Mouse (Mus musculus): ENCODE results near the gene Casc1. TPM values are rescaled to one million over a fixed set of nuclear protein-coding genes. Genes with fewer than 3 reads are reported as not detected.
A peak's percentile ranks its signal among the peaks of the same experiment; 100 is the strongest.

The Casc1 gene
- polyA plus RNA-seq, 1 experiment: 4.5 TPM

GRCm38 (mm10) chr6:145186096-145186495, 24.7 kb downstream of the Casc1 start:
- TF ChIP-seq CTCF (IDR thresholded peaks at IDR 0.05; ENCODE audit: insufficient read depth, low read length): no peak
- no peak for TF ChIP-seq POLR2A (IDR thresholded peaks at IDR 0.05; ENCODE audit: borderline replicate concordance, extremely low read depth, low read depth, low read length)
- Histone ChIP-seq H3K4me3 (replicated peaks; ENCODE audit: extremely low read depth, low read depth, low read length) (no peak overlapping the region), H3K4me1 (ENCODE audit: control insufficient read depth, insufficient read depth, low read length) (no peaks in the 10 kb centered on the region)
- no peak for DNase-seq
- WGBS: 89% methylated on average over 1 of the region's 1 CpGs

GRCm38 (mm10) chr6:145182044-145182443, 28.8 kb downstream of the Casc1 start:
- Histone ChIP-seq H3K4me3 (replicated peaks; ENCODE audit: extremely low read depth, low read depth, low read length) (no peak overlapping the region), H3K4me1 (ENCODE audit: control insufficient read depth, insufficient read depth, low read length) (no peaks in the 10 kb centered on the region)
- DNase-seq: no peak
- TF ChIP-seq CTCF (IDR thresholded peaks at IDR 0.05; ENCODE audit: insufficient read depth, low read length) (no peak), POLR2A (IDR thresholded peaks at IDR 0.05; ENCODE audit: borderline replicate concordance, extremely low read depth, low read depth, low read length) (no peak)
- WGBS: 36% methylated on average over 8 of the region's 8 CpGs

- Histone ChIP-seq H3K4me1 (ENCODE audit: control insufficient read depth, insufficient read depth, low read length) (no peaks in the 10 kb centered on the region), H3K4me3 (replicated peaks; ENCODE audit: extremely low read depth, low read depth, low read length) (no peak overlapping the region)
- TF ChIP-seq CTCF (IDR thresholded peaks at IDR 0.05; ENCODE audit: insufficient read depth, low read length) (peak; percentile 66), POLR2A (IDR thresholded peaks at IDR 0.05; ENCODE audit: borderline replicate concordance, extremely low read depth, low read depth, low read length) (no peak)
- DNase-seq: peak; percentile 56
- WGBS: 41% methylated on average over 6 of the region's 6 CpGs
Measured at GRCm38 (mm10) chr6:145179665-145180064, 31.1 kb downstream of the Casc1 start.

GRCm38 (mm10) chr6:145176474-145176873, 34.3 kb downstream of the Casc1 start:
- Histone ChIP-seq H3K4me3 (replicated peaks; ENCODE audit: extremely low read depth, low read depth, low read length) (no peak overlapping the region), H3K4me1 (ENCODE audit: control insufficient read depth, insufficient read depth, low read length) (peaks cover 5% of the 10 kb centered on the region)
- 81% methylated on average over 10 of the region's 10 CpGs for WGBS
- no peak for DNase-seq
- no peak for TF ChIP-seq POLR2A (IDR thresholded peaks at IDR 0.05; ENCODE audit: borderline replicate concordance, extremely low read depth, low read depth, low read length)
- TF ChIP-seq CTCF (IDR thresholded peaks at IDR 0.05; ENCODE audit: insufficient read depth, low read length): no peak

GRCm38 (mm10) chr6:145175571-145175981, 35.2 kb downstream of the Casc1 start:
- DNase-seq: no peak
- Histone ChIP-seq H3K4me1 (ENCODE audit: control insufficient read depth, insufficient read depth, low read length) (peaks cover 5% of the 10 kb centered on the region), H3K4me3 (replicated peaks; ENCODE audit: extremely low read depth, low read depth, low read length) (no peak overlapping the region)
- WGBS: 41% methylated on average over 9 of the region's 9 CpGs
- no peak for TF ChIP-seq POLR2A (IDR thresholded peaks at IDR 0.05; ENCODE audit: borderline replicate concordance, extremely low read depth, low read depth, low read length)
- TF ChIP-seq CTCF (IDR thresholded peaks at IDR 0.05; ENCODE audit: insufficient read depth, low read length): no peak

DNA sequence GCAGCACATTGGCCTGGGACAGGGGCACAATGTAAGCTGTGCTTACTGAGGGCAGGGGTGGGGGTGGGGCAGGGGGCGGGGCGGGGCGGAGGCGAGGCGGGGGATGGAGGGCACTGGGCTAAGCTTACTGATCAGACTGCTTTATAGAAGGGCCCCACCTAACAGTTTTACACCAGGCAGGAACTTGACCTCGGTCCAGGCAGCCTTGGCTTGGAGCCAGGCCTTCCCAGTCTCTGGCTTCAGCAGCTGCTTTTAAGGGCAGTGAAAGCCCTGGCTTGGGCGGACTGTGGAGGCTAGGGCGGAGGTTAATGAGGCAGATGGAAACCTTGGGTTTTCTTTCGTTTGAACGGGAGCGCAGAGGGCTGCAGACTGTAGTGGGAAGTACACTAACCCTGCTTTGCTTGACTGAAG, 37.0 kb downstream of the Casc1 start:
- 15% methylated on average over 7 of the region's 11 CpGs for WGBS
- TF ChIP-seq POLR2A (IDR thresholded peaks at IDR 0.05; ENCODE audit: borderline replicate concordance, extremely low read depth, low read depth, low read length) (no peak), CTCF (IDR thresholded peaks at IDR 0.05; ENCODE audit: insufficient read depth, low read length) (no peak)
- peak; percentile 76 for DNase-seq
- peaks cover 5% of the 10 kb centered on the region for H3K4me1 ChIP-seq (ENCODE audit: control insufficient read depth, insufficient read depth, low read length)
- H3K4me3 ChIP-seq (replicated peaks; ENCODE audit: extremely low read depth, low read depth, low read length): no peak overlapping the region

GRCm38 (mm10) chr6:145171892-145172606, 38.8 kb downstream of the Casc1 start:
- TF ChIP-seq CTCF (IDR thresholded peaks at IDR 0.05; ENCODE audit: insufficient read depth, low read length): no peak
- no peak for TF ChIP-seq POLR2A (IDR thresholded peaks at IDR 0.05; ENCODE audit: borderline replicate concordance, extremely low read depth, low read depth, low read length)
- WGBS: 70% methylated on average over 14 of the region's 14 CpGs

GRCm38 (mm10) chr6:145160581-145160980, 50.2 kb downstream of the Casc1 start:
- TF ChIP-seq POLR2A (IDR thresholded peaks at IDR 0.05; ENCODE audit: borderline replicate concordance, extremely low read depth, low read depth, low read length) (no peak), CTCF (IDR thresholded peaks at IDR 0.05; ENCODE audit: insufficient read depth, low read length) (no peak)
- no peak overlapping the region for H3K4me3 ChIP-seq (replicated peaks; ENCODE audit: extremely low read depth, low read depth, low read length)
- WGBS: 45% methylated on average over 5 of the region's 5 CpGs
- no peaks in the 10 kb centered on the region for H3K4me1 ChIP-seq (ENCODE audit: control insufficient read depth, insufficient read depth, low read length)
- no peak for DNase-seq

More at GRCm38 (mm10) chr6:145171892-145172606, 38.8 kb downstream of the Casc1 start:
- no peak for DNase-seq
- peaks cover 5% of the 10 kb centered on the region for H3K4me1 ChIP-seq (ENCODE audit: control insufficient read depth, insufficient read depth, low read length)
- H3K4me3 ChIP-seq (replicated peaks; ENCODE audit: extremely low read depth, low read depth, low read length): no peak overlapping the region

DNA sequence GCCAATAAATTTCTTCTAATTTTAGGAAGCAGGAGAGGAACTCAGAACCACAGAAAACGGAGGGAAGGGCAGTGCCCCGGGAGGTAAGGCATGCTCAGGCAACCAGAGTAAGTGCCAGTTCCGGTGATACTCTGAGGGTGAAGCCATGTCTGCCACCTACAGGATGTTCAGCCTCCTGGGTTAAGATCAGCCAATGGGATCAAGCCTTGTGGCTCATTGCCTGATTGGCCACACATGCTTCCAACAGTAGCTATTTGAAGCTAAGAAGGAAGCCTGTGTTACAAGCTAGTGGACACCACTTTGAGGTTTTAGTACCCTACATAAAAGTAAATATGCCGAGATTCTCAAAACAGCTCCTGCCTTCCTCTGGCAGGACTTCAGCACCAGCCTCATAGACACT, 52.2 kb downstream of the Casc1 start:
- Histone ChIP-seq H3K4me1 (ENCODE audit: control insufficient read depth, insufficient read depth, low read length) (no peaks in the 10 kb centered on the region), H3K4me3 (replicated peaks; ENCODE audit: extremely low read depth, low read depth, low read length) (no peak overlapping the region)
- WGBS: 64% methylated on average over 4 of the region's 4 CpGs
- TF ChIP-seq POLR2A (IDR thresholded peaks at IDR 0.05; ENCODE audit: borderline replicate concordance, extremely low read depth, low read depth, low read length) (no peak), CTCF (IDR thresholded peaks at IDR 0.05; ENCODE audit: insufficient read depth, low read length) (0 out of 2 replicates have a peak, but pooled peaks have one; percentile 14)
- no peak for DNase-seq

GRCm38 (mm10) chr6:145149054-145149453, 61.8 kb downstream of the Casc1 start:
- H3K4me1 ChIP-seq (ENCODE audit: control insufficient read depth, insufficient read depth, low read length): no peaks in the 10 kb centered on the region
- no peak for DNase-seq
- H3K4me3 ChIP-seq (replicated peaks; ENCODE audit: extremely low read depth, low read depth, low read length): no peak overlapping the region
- WGBS: 41% methylated on average over 9 of the region's 9 CpGs
- TF ChIP-seq CTCF (IDR thresholded peaks at IDR 0.05; ENCODE audit: insufficient read depth, low read length): no peak
- TF ChIP-seq POLR2A (IDR thresholded peaks at IDR 0.05; ENCODE audit: borderline replicate concordance, extremely low read depth, low read depth, low read length): no peak

Data from lung, adult 2 months (tissue).